ENCODE assay signal across 10 mouse cellular contexts in genomic region chr11:86953096-86953495, GRCm38 (mm10). TPM values are rescaled to one million over a fixed set of nuclear protein-coding genes. Genes with fewer than 3 reads are reported as not detected.
A peak's percentile ranks its signal among the peaks of the same experiment; 100 is the strongest.
DNase-seq lines count a peak whose midpoint lies in the region; ATAC-seq and TF ChIP-seq lines count a peak whose summit lies in the region.
"Had no signal": no experiment of that assay in that cellular context is flagged by ENCODE, and none has a peak within 500 bp of the region (broad histone marks: within the 10 kb centered on the region; RNA-seq: fewer than 3 reads in every experiment).

No protein-coding gene starts in this region.

- TF ChIP-seq CTCF in gastrocnemius, adult 2 months (IDR thresholded peaks at IDR 0.05): no peak
- TF ChIP-seq CTCF in lung, adult 2 months (IDR thresholded peaks at IDR 0.05; ENCODE audit: insufficient read depth, low read length): no peak

- no peaks in the 10 kb centered on the region for H3K27me3 ChIP-seq in heart, embryonic 10.5 days (ENCODE audit: insufficient read depth, poor library complexity, severe bottlenecking)
- H3K27me3 ChIP-seq in stomach, embryonic 16.5 days (ENCODE audit: control insufficient read depth, insufficient read depth, low read length): no peaks in the 10 kb centered on the region
- H3K27me3 ChIP-seq: embryonic facial prominence, embryonic 12.5 days; neural tube, embryonic 12.5 days had no signal

- intact Hi-C loops in gastrocnemius, adult 2 months (cut with DNase I): no loop called here

- peak overlapping the region; percentile 94 for H3K27ac ChIP-seq in gastrocnemius, adult 2 months
- H3K27ac ChIP-seq in heart, embryonic 10.5 days: 0 out of 2 replicates have a peak overlapping the region, but pooled peaks have one; percentile 18
- peak overlapping the region; percentile 22; the same call in 1 of the 2 replicates for H3K27ac ChIP-seq in stomach, embryonic 16.5 days (ENCODE audit: low read length)
- H3K27ac ChIP-seq: embryonic facial prominence, embryonic 12.5 days; neural tube, embryonic 12.5 days had no signal

- 68% methylated on average over 8 of the region's 8 CpGs for WGBS in lung, adult 2 months
- 83% methylated on average over 8 of the region's 8 CpGs for WGBS in heart, embryonic 10.5 days
- WGBS in stomach, embryonic 16.5 days: 66% methylated on average over 8 of the region's 8 CpGs

- peak; percentile 82 for DNase-seq in gastrocnemius, adult 2 months
- DNase-seq in gastrocnemius, postnatal 10 days: no peak
- DNase-seq in lung, postnatal 10 days: peak; percentile 21
- no peak for DNase-seq in lung, adult 2 months
- DNase-seq in heart, embryonic 10.5 days (ENCODE audit: low spot score): no peak
- no peak for DNase-seq in cerebellum, adult 9-10 months
- no peak for DNase-seq in spleen, postnatal 4 days (ENCODE audit: low spot score in 2 of 2)

- TF ChIP-seq POLR2A in lung, adult 2 months (IDR thresholded peaks at IDR 0.05; ENCODE audit: borderline replicate concordance, extremely low read depth, low read depth, low read length): no peak

- H3K9me3 ChIP-seq in heart, embryonic 10.5 days: no peaks in the 10 kb centered on the region
- H3K9me3 ChIP-seq in stomach, embryonic 16.5 days (replicated peaks; ENCODE audit: control insufficient read depth, low read length): no peaks in the 10 kb centered on the region
- H3K9me3 ChIP-seq: embryonic facial prominence, embryonic 12.5 days; neural tube, embryonic 12.5 days had no signal

- H3K4me3 ChIP-seq in gastrocnemius, adult 2 months: no peak overlapping the region
- no peak overlapping the region for H3K4me3 ChIP-seq in lung, adult 2 months (replicated peaks; ENCODE audit: extremely low read depth, low read depth, low read length)
- H3K4me3 ChIP-seq in heart, embryonic 10.5 days: no peak overlapping the region
- no peak overlapping the region for H3K4me3 ChIP-seq in stomach, embryonic 16.5 days (replicated peaks; ENCODE audit: low read length)
- H3K4me3 ChIP-seq: embryonic facial prominence, embryonic 12.5 days; neural tube, embryonic 12.5 days had no signal

- H3K4me2 ChIP-seq in stomach, embryonic 16.5 days (ENCODE audit: low read depth, low read length): no peak overlapping the region
- H3K4me2 ChIP-seq: embryonic facial prominence, embryonic 12.5 days; neural tube, embryonic 12.5 days had no signal

- H3K4me1 ChIP-seq in lung, adult 2 months (ENCODE audit: control insufficient read depth, insufficient read depth, low read length): peaks cover 43% of the 10 kb centered on the region
- peaks cover 63% of the 10 kb centered on the region for H3K4me1 ChIP-seq in heart, embryonic 10.5 days
- peaks cover 53% of the 10 kb centered on the region for H3K4me1 ChIP-seq in stomach, embryonic 16.5 days (ENCODE audit: control insufficient read depth, insufficient read depth, low read length)

- 0 out of 2 replicates have a peak overlapping the region, but pooled peaks have one; percentile 19 for H3K9ac ChIP-seq in stomach, embryonic 16.5 days (ENCODE audit: low read length)
- H3K9ac ChIP-seq: embryonic facial prominence, embryonic 12.5 days; neural tube, embryonic 12.5 days had no signal

- no peak for ATAC-seq in stomach, embryonic 16.5 days (ENCODE audit: insufficient read depth, low FRiP score)

- H3K36me3 ChIP-seq in heart, embryonic 10.5 days: peaks cover 36% of the 10 kb centered on the region
- no peaks in the 10 kb centered on the region for H3K36me3 ChIP-seq in stomach, embryonic 16.5 days (ENCODE audit: control insufficient read depth, insufficient read depth, low read length)
- H3K36me3 ChIP-seq: neural tube, embryonic 12.5 days had no signal

RNA-seq across cellular contexts. Expression of gene Ypel2, which starts 40.4 kb away (rescaled TPM):
- 10 to 100 TPM in 1 of 2 experiments, 1 to 10 TPM in 1; 4.5 to 11.6 TPM for total RNA-seq in gastrocnemius, adult 2 months (2021)
- total RNA-seq in gastrocnemius, postnatal 10 days (2021): 10 to 100 TPM in 1 of 2 experiments, 1 to 10 TPM in 1; 9.8 to 11.6 TPM
- polyA plus RNA-seq in lung, adult 2 months (2012; rRNA removed): 5.9 and 9.7 TPM in 2 replicates
- polyA plus RNA-seq in heart, embryonic 10.5 days (2016; fragmentation: Nextera tagmentation; extraction: Ambion mirVana): 13.0 and 21.5 TPM in 2 replicates
- 7.7 and 8.1 TPM in 2 replicates for polyA plus RNA-seq in stomach, embryonic 16.5 days (2015; fragmentation: Nextera tagmentation; extraction: Ambion mirVana)

Comparison
In these comparisons a context has a peak if more than half of its experiments do, and no peak if none do; other contexts are left out.
1. DNase-seq: peak in gastrocnemius, adult 2 months (single experiment) and lung, postnatal 10 days (single experiment); none in gastrocnemius, postnatal 10 days (single experiment), lung, adult 2 months (single experiment), heart, embryonic 10.5 days (single experiment), cerebellum, adult 9-10 months (single experiment) and spleen, postnatal 4 days (0 of 2).
2. H3K27ac ChIP-seq: peak in every context shown above with its lines; median percentile 94 in gastrocnemius, adult 2 months; 22 in stomach, embryonic 16.5 days; 18 in heart, embryonic 10.5 days.